Mouse (Mus musculus) urinary bladder, adult 2 months (tissue): Measurements from ENCODE around the gene Usp42. TPM values are rescaled to one million over a fixed set of nuclear protein-coding genes. Genes with fewer than 3 reads are reported as not detected.

ENCODE experiments used
- DNase-seq: peaks from one replicate; pipeline ENCODE4 v3.0.0; 2022; ENCODE audit warnings: low spot score
- polyA plus RNA-seq: library from polyadenylated mRNA; depleted of rRNA; stranded (reverse); fragments of >200 nt; gene quantifications from 2 replicates; pipeline ENCODE4 v1.2.3, GENCODE M21; 2012; rRNA removed

The Usp42 gene
- polyA plus RNA-seq, 1 experiment: 4.2 TPM

DNA sequence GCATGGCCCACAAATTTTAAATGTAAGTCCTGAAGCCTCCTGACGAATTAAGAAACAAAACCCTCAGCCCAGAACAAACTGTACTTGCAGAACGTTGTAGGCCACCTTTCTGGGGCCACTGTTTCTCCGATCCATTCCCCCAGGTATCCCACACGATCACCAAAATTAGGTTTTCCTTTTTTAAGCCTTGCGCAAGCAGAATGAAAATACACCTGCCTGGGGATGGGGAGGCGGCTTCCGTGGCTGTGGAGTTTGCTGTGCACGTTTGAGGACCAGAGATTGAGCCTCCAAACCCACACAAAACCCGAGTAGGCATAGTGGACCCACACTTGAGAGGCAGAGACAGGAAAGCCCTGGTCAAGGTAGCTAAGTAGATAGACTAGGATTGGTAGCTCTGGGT is 41.7 kb downstream of the Usp42 start:
- DNase-seq: no peak

DNA sequence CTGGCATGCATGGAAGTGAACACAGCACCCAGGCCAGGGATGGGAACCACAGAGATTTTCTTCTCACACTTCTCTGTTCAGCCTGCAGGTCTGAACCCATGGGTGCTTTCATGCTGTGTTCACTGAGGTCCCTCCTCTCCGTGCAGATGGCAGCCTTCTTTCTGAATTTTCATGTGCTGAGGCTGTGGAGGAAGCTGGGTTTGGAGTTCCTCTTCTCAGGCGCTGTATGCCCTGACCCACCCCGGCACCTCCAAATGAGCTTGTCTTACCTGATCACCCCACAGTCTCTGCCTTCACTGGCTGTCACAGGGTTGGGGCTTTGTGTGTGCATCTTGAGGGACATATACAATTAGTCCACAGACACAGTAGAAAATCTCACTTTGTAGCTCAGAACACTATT is 44.5 kb downstream of the Usp42 start:
- no peak for DNase-seq

DNA sequence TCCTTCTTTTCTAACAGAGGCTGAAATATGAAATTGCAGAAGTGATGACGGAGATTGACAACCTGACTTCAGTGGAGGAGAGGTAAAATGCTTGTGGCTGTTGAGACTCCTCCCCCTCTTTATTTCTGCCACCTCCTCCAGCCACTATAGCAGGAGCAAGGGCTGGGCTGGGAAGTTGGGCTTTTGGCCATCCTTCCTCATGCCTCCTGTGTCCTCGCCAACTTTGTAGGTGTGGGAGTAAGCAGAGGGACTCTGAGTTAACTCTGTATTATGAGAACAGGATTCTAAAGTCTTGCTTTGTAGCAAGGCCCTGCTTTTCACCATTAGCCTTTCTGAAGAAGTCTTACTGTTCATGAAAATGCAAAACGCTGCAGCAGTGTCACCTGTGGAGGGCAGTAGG is 45.6 kb downstream of the Usp42 start:
- no peak for DNase-seq

DNA sequence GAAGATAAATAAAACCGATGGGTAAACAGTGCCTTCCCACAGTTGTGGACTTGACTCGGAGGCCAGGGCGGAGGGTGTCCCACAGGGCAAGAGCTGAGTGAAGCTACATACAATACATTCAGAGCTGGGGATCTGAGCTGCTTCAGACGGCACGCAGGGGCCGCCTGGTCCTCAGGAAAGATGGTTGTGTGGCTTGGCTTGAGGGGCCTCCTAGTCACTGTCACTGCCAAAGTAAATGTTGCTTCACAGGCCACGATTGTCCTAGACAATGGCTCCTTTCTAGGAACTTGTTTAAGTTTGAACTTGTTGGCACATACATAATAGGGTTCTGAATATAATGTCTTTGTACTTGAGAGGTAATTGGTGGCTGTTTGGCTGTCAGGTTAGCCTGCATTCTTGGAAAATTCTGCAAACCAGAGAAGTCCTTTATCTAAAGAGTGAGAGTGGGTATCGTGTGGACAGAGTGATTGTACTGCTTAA is 47.1 kb downstream of the Usp42 start:
- no peak for DNase-seq

DNA sequence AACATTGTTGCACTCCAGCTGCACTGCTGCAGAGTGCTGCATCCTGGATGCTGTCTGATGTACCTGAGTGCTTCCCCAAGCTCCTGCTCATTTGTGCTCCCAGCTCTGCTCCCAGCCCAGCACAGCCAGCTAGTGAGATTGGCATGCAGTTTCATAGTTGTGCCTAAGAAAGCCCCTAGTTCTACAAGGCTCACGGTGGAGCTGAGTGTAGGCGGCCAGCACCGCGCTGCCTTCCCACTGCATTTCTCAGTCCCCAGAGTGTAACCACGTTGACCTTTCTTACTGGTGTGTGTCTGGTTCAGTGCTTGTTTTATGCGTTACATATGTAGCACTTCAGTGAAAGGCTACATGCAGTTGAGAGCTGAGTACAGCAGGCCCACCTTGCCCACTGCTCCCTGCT is 48.4 kb downstream of the Usp42 start:
- no peak for DNase-seq

DNA sequence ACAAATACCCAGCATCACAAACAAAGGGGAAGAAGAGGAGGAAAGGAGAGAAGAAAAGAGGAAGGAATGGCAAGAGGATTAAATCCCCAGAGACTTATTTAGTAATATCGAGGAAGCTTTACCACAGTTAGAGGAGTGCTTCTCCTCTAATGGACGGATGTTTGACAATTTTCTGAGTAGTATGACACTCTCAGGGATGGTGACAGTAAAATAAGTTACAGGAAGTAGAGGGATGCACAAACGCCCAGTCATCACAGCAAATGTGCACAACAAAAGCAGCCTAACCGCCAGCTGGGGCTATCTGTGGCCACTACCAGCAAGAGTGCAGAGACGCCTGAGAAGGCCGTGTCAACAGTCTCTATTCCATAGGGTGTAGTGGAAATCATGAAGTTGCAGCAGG is 52.4 kb downstream of the Usp42 start:
- DNase-seq: no peak

DNA sequence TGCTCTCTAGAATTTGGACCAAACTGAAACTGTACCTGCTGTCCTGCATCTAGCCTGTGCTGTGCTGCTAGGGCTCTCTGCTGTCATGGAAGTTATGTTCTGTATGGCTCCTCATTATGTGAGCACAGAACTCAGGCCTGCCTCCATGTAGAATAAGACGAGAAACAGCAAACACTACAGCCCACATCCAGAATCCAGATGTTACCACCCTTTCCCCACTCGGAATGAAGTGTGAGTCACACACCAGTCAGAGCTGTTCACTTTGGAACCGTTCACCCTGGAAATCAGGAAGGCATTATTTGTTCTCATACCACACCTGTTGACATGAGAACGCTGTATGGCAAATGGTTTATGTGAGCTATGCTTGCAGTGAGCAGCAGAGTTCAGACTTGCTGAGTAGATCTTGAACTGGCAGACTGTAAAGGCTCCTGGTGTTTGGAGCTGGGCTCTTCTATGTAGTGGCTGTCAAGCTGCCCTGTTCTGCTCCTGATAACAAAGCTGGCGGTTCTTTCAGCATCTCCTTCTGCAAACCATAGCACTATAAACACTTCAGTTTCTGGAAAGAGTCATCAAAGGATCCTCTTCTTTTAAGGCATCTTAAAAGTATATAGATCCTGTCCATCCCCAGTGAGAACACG is 53.3 kb downstream of the Usp42 start:
- DNase-seq: no peak

DNA sequence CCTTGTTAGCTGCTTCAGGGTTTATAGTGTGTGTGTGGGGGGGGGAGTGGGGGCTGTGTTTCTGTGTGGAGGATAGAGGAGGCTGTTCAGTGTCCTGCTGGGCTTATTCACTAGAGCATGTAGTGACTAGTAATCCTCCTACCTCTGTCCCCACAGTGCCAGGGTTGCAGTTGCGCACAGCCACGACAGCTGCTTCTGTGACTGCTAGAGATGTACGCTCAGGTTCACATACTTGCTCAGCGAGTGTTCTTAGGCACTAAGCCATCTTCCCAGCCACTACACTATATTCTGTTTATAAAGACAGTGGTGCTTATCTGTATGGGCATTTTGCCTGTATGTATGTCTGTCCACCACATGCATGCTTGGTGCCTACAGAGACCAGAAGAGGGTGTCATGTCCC is 54.7 kb downstream of the Usp42 start:
- DNase-seq: no peak

DNA sequence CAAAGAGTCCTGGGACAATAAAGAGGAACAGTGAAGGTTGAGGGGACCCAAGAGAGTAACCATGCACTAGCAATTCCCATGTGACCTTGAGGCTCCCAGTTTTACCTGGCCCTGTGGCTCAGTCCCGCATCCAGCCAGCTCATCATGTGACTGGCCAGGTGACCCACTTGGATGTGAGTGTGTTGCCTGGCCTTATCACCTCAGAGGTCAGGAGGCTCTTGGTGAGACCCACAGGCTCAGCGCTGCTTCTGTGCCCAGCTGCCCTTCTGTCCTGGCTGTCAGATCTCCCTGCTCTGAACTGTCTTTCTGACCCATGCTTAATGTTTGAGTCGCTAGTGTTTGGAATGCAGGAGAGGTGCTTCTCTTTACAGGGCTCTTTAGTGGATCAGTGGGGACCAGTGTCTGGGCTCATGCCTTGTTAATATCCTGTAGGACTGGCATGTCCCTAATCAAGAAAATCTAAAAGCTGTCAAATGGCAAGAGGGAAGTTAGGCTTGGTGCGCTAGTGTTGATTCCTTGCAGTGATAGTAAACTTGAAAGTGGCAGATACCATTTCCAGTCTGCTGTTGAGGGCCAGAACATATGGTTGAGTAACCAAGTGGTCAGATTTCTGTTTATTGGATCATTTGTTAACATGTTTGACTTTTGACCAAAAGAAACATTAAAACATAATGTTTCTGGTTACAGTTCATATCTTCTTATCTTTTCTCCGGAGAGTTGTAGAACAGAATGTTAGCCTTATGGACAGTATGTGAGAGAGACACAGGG is 55.7 kb downstream of the Usp42 start:
- no peak for DNase-seq

DNA sequence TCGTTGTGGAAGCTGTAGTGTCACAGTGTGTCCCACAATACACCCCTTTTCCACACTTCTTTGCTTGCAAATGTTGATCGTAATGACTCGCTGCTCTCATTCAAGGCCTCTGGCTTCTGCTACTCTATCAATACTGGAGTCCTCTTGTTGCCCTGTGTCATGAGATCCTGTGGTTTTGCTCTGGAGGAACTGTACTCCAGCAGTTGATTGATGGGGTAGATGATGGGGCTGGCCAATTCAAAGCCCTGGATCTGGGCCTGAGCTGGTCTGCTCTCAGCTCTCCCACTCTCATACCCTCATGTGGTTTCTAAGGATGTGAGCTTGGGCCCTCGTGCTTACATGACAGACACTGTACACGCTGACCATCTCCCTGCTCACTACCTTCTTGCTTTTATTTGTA is 57.5 kb downstream of the Usp42 start:
- DNase-seq: no peak

DNA sequence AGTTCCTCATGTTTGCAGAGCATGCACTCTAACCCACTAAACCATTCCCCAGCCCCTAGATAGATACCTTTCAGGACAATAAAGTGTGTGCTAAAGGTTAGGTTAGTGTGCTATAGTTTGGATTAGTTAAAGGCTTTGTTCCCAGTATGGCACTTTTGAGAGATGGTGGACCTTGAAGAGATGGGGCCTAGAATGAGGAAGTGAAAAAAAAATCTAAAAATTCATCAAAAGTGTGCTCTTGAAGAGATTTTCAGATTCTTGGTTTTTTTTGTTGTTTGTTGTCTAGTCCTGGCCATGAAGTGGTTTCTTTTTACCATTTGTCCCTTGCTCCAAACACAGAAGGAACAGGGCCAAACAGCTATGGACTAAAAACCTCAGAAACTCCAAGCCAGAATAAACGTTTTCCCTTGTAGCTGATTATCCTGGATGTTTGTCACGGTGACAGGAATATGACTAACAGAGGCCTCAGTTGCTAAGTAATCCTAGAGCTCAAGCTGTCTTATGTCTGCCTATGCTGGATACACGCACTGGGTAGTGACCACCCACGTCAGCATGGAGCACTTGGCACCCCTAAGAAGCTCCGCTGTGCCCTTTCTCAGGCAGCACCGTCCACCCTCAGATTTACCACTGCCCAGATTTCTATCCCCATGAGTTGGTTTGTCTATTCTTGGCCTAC is 61.2 kb downstream of the Usp42 start:
- no peak for DNase-seq

DNA sequence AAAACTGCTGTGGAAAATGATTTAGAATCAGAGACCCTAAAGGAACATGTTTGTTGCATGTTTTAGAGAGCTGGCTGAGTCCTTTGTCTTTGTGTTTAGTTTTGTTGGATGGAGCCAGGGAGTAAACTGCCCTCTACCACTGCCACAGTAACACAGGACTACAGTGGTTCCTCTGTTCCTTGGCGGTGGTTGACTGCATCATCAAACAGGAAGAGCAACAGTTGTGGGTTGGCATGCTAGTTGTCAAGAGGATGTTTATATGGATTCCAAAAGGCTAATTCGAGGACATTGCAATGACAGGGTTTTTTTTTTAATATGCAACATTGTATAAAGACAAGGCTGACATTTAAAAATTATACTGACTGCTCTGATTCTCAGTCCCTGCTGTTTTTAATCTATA is 62.2 kb downstream of the Usp42 start:
- no peak for DNase-seq

DNA sequence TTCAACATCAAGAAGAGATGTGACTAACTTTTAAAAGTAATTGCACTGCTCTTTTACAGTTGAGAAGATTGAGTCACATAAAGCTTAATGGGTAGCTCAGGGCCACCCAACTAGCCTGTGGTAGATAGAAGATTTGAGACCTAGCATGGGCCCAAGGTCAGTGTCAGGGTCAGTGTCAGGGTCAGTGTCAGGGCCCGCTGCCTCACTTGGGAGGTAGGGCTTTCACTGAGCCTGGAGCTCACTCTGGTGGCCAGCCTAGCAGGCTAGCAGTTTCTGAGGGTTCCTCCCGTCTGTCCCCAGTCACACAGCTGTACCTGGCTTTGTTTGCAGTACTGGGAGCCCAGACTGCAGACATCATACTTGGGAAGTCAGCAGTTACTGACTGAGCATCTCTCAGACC is 62.7 kb downstream of the Usp42 start:
- DNase-seq: no peak

DNA sequence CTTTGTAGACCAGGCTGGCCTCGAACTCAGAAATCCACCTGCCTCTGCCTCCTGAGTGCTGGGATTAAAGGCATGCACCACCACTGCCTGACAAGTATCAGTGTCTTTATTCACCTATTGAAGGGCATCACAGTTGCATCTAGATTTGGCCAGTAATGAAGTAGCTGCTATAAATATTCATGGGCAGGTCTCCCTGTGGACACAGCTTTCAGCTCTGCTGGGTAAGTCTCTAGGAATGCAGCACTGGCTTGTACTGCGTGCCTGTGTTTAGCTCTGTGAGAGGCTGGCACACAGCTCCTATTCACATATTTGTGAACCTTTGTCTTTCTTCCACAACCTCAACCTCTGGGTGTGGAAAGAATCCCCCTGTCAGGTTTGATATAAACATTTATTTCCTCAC is 63.2 kb downstream of the Usp42 start:
- DNase-seq: no peak

DNA sequence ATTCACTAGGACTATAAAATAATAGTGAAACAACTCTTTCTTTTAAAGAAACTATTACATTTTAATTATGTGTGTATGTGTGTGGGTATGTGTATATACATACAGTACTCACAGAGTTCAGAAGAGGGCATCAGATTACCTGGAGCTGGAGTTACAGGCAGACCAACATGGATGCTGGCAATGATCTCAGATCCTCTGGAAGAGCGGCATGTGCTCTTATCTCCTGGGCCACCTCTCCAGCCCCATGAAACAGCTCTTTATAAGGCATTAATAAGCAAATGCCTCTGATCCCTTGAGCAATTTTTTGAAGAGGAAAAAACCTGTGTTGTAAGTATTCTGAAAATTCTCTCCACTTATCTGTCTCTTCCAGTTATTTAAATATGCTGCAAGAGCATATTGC is 66.1 kb downstream of the Usp42 start:
- no peak for DNase-seq

DNA sequence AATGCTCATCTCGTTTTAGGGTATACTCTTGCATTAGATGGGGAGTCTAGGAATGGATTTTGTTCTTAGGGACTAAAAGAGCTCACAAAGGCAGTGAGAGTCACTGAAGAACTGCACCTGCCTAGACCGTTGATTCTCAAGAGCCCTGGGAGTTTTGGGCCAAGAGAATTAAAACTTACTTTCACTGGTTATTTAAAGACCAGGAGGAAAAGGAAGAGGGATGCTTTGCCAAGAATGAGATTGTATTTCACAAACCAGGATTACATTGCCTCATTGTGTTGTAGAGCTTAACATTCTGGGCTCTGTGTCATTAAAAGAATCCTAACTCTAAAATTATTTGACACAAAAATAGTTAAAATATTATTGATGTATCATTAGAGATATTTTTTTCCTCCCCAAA is 66.5 kb downstream of the Usp42 start:
- DNase-seq: no peak

DNA sequence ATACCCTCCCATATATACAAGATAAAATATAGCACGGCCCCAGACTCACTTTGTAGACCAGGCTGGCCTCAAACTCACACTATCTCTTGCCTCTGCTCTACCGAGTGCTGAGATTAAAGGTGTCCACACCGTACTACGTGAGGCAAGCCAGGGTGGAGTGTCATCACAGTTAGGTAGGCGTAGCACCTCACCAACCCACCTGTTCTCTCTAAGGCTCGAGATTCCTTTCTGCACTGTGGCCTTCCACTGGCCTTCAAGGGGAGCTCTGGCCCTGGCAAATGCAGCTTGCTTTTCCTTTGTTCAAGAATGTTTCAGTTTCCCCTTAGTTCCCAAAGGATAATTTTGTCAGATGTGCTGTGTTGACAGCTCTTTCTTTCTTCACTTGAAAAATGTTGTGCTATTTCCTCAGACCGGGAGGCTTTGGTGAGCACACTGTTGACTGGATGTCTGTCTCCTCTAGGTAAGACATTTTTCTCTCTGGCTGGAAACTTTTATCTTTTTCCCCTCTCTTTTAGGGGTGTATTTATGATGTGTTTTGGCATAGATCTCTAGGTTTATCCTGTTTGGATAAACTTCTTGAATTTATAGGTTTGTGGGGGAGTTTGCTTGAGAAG is 68.9 kb downstream of the Usp42 start:
- DNase-seq: no peak

Other genes starting within 250 kb of the Usp42 start
- gene Rac1, start 204.2 kb downstream of the Usp42 start, polyA plus RNA-seq: 441 and 475 TPM in 2 replicates
- gene Cyth3, start 109.8 kb downstream of the Usp42 start, polyA plus RNA-seq: 43.7 and 45.6 TPM in 2 replicates
- gene Eif2ak1, start 85.5 kb upstream of the Usp42 start, polyA plus RNA-seq: 15.2 and 18.9 TPM in 2 replicates
- 0.09 and 0.14 TPM in 2 replicates for gene Ankrd61, start 165.4 kb upstream of the Usp42 start, polyA plus RNA-seq
- 46.7 and 53.3 TPM in 2 replicates for gene Aimp2, start 177.6 kb upstream of the Usp42 start, polyA plus RNA-seq
- gene Pms2, start 177.7 kb upstream of the Usp42 start, polyA plus RNA-seq: 6.5 and 7.1 TPM in 2 replicates
- gene Gm42421, start 195.9 kb upstream of the Usp42 start, polyA plus RNA-seq: 1.2 TPM in 2 replicates
- 2.6 and 2.8 TPM in 2 replicates for gene Rsph10b, start 200.8 kb upstream of the Usp42 start, polyA plus RNA-seq